Mouse (Mus musculus) olfactory bulb, adult 2 months (tissue): Measurements from ENCODE around the gene Ston2. TPM values are rescaled to one million over a fixed set of nuclear protein-coding genes. Genes with fewer than 3 reads are reported as not detected.

ENCODE experiments used
- H3K27ac ChIP-seq: fragments of 200-500 bp; 2 replicates; pipeline ENCODE4 v1.5.1; 2012; ENCODE audit warnings: low read depth, low read length; ENCODE audit not compliant: insufficient read depth
- H3K4me1 ChIP-seq: fragments of 200-500 bp; 2 replicates; pipeline ENCODE4 v1.6.1; 2012; ENCODE audit warnings: low read length; ENCODE audit not compliant: control insufficient read depth, insufficient read depth
- H3K4me3 ChIP-seq: fragments of 200-500 bp; 2 replicates; pipeline ENCODE4 v1.5.1; 2012; ENCODE audit warnings: mild to moderate bottlenecking, low read depth, low read length, moderate library complexity; ENCODE audit not compliant: insufficient read depth
- CTCF ChIP-seq: fragments of 200-500 bp; IDR thresholded peaks from 2 replicates; pipeline ENCODE4 v1.5.1; 2012; ENCODE audit warnings: low read depth, mild to moderate bottlenecking, low read length, moderate library complexity; ENCODE audit not compliant: insufficient read depth
- POLR2A ChIP-seq: fragments of 200-500 bp; IDR thresholded peaks from 2 replicates; pipeline ENCODE4 v1.6.1; 2012; ENCODE audit warnings: mild to moderate bottlenecking, low read depth, low read length, moderate library complexity; ENCODE audit not compliant: insufficient read depth
- WGBS: fragments of 180-500 bp; shearing (Covaris S2); methylation state at CpG from one replicate; pipeline ENCODE4 v1.1.7; 2018; 5-methylcytosine and 5-hydroxymethylcytosine counted together
- polyA plus RNA-seq: library from polyadenylated mRNA; stranded (reverse); fragments of >200 nt; gene quantifications from 2 replicates; pipeline ENCODE4 v1.2.4, GENCODE M21; 2012; ENCODE audit warnings: low replicate concordance; ENCODE audit not compliant: missing spikeins, insufficient read depth, insufficient read length

The Ston2 gene
- polyA plus RNA-seq, 1 experiment = not detected

GRCm38 (mm10) chr12:91807761-91808160 is 19.6 kb upstream of the Ston2 start:
- 90% methylated on average over 6 of the region's 6 CpGs for WGBS
- no peak overlapping the region for H3K4me3 ChIP-seq
- TF ChIP-seq POLR2A (no peak), CTCF (no peak)
- H3K27ac ChIP-seq = no peak overlapping the region
- 0 out of 2 replicates have a peak, but pooled peaks cover 2% of the 10 kb centered on the region for H3K4me1 ChIP-seq

GRCm38 (mm10) chr12:91807095-91807494 is 18.9 kb upstream of the Ston2 start:
- 91% methylated on average over 11 of the region's 11 CpGs for WGBS
- H3K4me1 ChIP-seq = 0 out of 2 replicates have a peak, but pooled peaks cover 2% of the 10 kb centered on the region
- TF ChIP-seq POLR2A = no peak
- TF ChIP-seq CTCF = no peak
- no peak overlapping the region for H3K27ac ChIP-seq
- no peak overlapping the region for H3K4me3 ChIP-seq

DNA sequence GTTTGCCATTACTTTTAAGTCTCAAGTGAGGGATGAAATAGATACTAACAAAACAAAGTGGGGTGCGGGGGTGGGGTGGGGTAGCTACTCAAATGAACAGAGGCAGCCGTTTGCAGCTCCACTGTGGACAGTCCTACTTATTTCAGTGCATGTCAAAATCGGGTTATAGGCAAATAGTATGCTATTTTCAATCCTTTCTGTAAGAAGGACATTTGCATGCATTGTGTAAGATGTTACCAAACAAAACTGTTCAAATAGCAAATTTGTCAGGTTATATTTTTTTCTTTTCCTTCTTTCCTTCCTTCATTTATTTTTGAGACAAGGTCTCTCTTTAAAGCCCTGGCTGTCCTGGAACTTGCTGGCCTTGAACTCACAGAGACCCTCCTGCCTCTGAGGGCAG is 16.1 kb upstream of the Ston2 start:
- WGBS = 65% methylated on average over 3 of the region's 3 CpGs
- no peak overlapping the region for H3K4me3 ChIP-seq
- 0 out of 2 replicates have a peak, but pooled peaks cover 2% of the 10 kb centered on the region for H3K4me1 ChIP-seq
- H3K27ac ChIP-seq = no peak overlapping the region
- TF ChIP-seq CTCF (no peak), POLR2A (no peak)

DNA sequence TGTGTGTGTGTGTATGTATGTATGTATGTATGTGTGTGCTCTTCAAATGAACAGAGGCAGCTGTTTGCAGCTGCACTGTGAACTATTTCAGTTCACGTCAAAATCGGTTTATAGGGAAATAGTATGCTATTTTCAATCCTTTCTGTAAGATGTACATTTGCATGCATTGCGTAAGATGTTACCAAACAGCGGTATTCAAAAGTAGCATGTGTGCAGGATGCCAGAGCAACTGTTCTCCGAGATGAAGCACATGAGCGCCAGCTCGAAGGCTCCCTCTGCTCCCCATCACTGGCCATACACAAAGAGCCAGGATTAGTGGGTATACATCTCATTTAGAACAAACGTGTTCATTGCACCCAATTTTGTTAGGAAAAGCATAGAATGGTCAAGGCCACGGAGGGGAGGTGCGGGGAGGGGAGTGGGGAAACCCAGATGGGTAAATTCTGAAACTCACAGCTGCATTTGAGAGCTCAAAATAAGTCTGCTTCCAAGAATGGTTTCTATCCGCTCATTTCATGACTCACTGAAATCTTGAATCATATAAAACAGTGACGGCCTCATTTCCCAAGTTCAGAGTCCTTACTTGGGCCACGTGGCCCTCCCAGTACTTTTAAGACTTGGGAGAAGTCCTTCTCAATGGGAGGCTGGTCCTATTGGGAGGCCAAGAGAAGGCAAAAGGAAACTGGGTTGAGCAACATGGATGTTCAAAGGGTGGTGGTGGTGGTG is 15.2 kb upstream of the Ston2 start:
- Histone ChIP-seq H3K27ac (no peak overlapping the region), H3K4me3 (no peak overlapping the region)
- WGBS = 44% methylated on average over 13 of the region's 13 CpGs

GRCm38 (mm10) chr12:91802586-91803206 is 14.5 kb upstream of the Ston2 start:
- H3K27ac ChIP-seq = no peak overlapping the region
- no peak overlapping the region for H3K4me3 ChIP-seq
- WGBS = 88% methylated on average over 12 of the region's 12 CpGs
- TF ChIP-seq CTCF = no peak
- TF ChIP-seq POLR2A = no peak
- 0 out of 2 replicates have a peak, but pooled peaks cover 2% of the 10 kb centered on the region for H3K4me1 ChIP-seq

More for the DNA sequence above, 15.2 kb upstream of the Ston2 start:
- H3K4me1 ChIP-seq = 0 out of 2 replicates have a peak, but pooled peaks cover 2% of the 10 kb centered on the region
- TF ChIP-seq CTCF (no peak), POLR2A (no peak)

- WGBS = 68% methylated on average over 6 of the region's 6 CpGs
- 0 out of 2 replicates have a peak, but pooled peaks cover 2% of the 10 kb centered on the region for H3K4me1 ChIP-seq
- no peak for TF ChIP-seq POLR2A
- TF ChIP-seq CTCF = no peak
- H3K4me3 ChIP-seq = no peak overlapping the region
- H3K27ac ChIP-seq = no peak overlapping the region
These were observed 12.7 kb upstream of the Ston2 start for GRCm38 (mm10) chr12:91800861-91801385.

DNA sequence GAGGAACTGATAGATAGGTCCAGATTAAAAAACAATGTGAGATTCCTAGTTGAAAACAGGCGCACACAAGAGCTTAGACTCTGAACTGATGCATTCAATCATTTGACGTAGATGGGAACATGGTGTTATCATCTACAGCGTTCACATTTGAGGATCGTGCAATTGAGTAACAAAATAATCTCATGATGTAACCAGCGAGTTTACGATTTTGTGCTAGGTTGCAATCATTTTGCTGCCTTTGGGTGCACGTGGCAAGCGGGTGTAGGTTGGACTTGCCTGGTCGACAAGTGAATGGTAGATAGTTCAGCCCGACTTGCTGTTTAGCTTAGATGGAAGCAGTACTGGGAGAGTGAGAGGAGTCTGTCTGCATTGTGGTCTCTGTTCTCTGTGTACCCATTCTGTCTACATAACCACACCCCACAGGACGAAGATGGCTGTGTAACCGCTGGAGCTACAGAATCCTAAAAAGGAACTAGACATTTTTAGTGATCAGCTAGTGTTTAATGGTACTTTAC is 11.7 kb upstream of the Ston2 start:
- Histone ChIP-seq H3K27ac (no peak overlapping the region), H3K4me1 (0 out of 2 replicates have a peak, but pooled peaks cover 2% of the 10 kb centered on the region), H3K4me3 (no peak overlapping the region)
- 78% methylated on average over 12 of the region's 12 CpGs for WGBS
- TF ChIP-seq POLR2A = no peak
- no peak for TF ChIP-seq CTCF

GRCm38 (mm10) chr12:91799379-91799773 is 11.2 kb upstream of the Ston2 start:
- 0 out of 2 replicates have a peak, but pooled peaks cover 2% of the 10 kb centered on the region for H3K4me1 ChIP-seq
- TF ChIP-seq POLR2A (no peak), CTCF (no peak)
- H3K4me3 ChIP-seq = no peak overlapping the region
- WGBS = 15% methylated on average over 6 of the region's 6 CpGs
- H3K27ac ChIP-seq = no peak overlapping the region

DNA sequence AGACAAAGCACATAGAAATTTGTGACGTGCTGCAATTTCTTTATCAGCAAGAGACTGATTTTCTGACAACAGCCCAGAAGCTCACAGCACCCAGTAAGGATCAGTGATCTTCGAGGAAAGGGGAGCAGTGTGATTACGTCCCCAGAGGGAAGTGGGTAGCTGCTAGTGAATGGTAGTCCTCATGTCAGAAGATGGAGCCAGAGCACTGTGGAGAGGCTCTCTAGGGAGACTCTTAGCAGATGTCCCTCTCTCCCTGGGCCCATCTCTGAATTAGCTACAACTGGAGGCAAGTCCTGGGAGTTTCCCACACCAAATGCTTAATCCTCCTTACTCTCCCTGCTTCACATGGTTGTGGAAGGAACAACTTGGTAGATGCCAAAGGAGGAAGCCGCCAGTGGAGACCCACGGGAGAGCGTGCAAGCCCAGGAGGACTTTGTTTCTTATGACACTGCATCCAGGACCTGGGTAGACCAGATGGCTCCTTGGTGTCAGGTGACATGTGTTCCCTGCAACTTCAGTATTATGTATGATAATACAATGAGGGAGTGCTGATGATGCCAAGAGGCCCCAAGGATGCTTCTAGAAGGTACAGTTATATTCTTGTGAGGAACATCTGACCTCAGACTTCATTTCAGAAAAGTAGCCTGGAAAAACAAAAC is 10.7 kb upstream of the Ston2 start:
- no peak overlapping the region for H3K4me3 ChIP-seq
- H3K27ac ChIP-seq = no peak overlapping the region
- H3K4me1 ChIP-seq = 0 out of 2 replicates have a peak, but pooled peaks cover 2% of the 10 kb centered on the region
- 80% methylated on average over 6 of the region's 6 CpGs for WGBS
- TF ChIP-seq CTCF (no peak), POLR2A (no peak)
